Mouse (Mus musculus): ENCODE measurements around the gene Zfp689.

DNA sequence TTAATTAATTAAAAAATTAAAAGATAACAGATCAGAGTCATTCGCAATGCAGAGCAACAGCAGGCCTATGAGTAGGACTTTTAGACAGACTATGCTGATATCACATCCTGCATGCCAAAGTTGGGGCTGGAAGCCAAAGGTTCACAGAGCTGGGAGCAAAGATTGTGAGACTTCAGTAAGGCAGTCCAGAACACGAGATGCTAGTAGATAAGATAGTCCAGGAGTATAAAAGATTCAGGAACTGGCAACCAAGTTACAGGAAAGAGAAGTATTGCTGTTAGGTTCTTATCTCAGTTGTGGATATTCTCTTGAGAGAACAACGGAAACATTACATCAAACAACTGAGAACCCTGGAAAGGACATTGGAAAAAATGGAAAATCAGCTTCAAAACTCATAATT lies 22.6 kb downstream of the Zfp689 start:
- no peak for TF ChIP-seq CTCF (IDR thresholded peaks at IDR 0.05; ENCODE audit: control insufficient read depth, insufficient read depth, insufficient replicate concordance, low read depth, low read length)
- TF ChIP-seq POLR2A (IDR thresholded peaks at IDR 0.05; ENCODE audit: control insufficient read depth, low read depth, low read length) = no peak

Data from testis, adult 2 months (tissue).